Mouse (Mus musculus): ENCODE measurements at regions not wholly inside any gene's neighbourhood (a gene's known extent, or its start where the extent isn't known, plus 50 kb on each side); places are given as distances from the start of the nearest gene placed in this dataset.

DNA sequence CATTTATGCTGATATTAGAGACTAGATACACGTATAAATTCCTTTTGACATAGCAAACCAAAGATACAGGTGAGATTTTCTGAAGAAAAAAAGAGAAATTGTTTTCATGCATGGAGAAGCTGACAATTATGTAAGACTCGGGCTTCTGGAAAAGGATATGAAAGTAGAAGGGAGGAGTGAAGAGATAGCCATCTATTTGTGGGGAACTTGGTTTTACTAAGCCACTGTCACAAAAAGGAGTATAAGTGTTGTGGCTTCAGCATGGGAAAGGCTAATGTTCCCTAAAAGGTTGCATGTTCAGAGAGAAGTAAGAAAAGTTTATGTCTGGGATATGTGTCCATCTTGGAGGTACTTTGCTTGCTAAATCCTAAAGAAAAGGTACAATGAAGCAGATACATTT, 390.8 kb upstream of the Chl1 start:
- TF ChIP-seq EP300 (optimal IDR thresholded peaks at IDR 0.05) (no peak), CTCF (IDR thresholded peaks at IDR 0.05; ENCODE audit: low read depth) (no peak)
